Mouse (Mus musculus): ENCODE results near the gene Ptprh.

- TF ChIP-seq CTCF (IDR thresholded peaks at IDR 0.05; ENCODE audit: low read depth) (no peak), EP300 (IDR thresholded peaks at IDR 0.05; ENCODE audit: low read depth) (no peak)
These were observed 49.5 kb upstream of the Ptprh start for GRCm38 (mm10) chr7:4653351-4653750.
